Mouse (Mus musculus): ENCODE data around the gene Fzd1.

GRCm38 (mm10) chr5:4733239-4733638, 24.6 kb downstream of the Fzd1 start:
- TF ChIP-seq POLR2A (IDR thresholded peaks at IDR 0.05; ENCODE audit: borderline replicate concordance, extremely low read depth, low read depth, low read length) (no peak), CTCF (IDR thresholded peaks at IDR 0.05; ENCODE audit: insufficient read depth, low read length) (no peak)
